Mouse (Mus musculus) myocyte (in vitro differentiated cells): Measurements from ENCODE around the gene Tmem233. TPM values are rescaled to one million over a fixed set of nuclear protein-coding genes. Genes with fewer than 3 reads are reported as not detected.
A peak's percentile ranks its signal among the peaks of the same experiment; 100 is the strongest.

ENCODE experiments used
- H3K27me3 ChIP-seq: one replicate; pipeline ENCODE4 v1.6.1; 2011; ENCODE audit not compliant: control insufficient read depth, insufficient read depth, insufficient read length
- H3K36me3 ChIP-seq: one replicate; pipeline ENCODE4 v1.6.1; 2011; ENCODE audit not compliant: control insufficient read depth, insufficient read depth
- H3K4me2 ChIP-seq: one replicate; pipeline ENCODE4 v1.6.1; 2011; ENCODE audit warnings: low read depth, control low read depth
- H3K4me3 ChIP-seq: one replicate; pipeline ENCODE4 v1.5.1; 2011; ENCODE audit warnings: mild to moderate bottlenecking, control low read depth, moderate library complexity
- H3K79me2 ChIP-seq: one replicate; pipeline ENCODE4 v1.6.1; 2011; ENCODE audit not compliant: control insufficient read depth, insufficient read depth
- H3ac ChIP-seq: one replicate; pipeline ENCODE4 v1.6.1; 2011; ENCODE audit not compliant: control insufficient read depth, insufficient read length
- CEBPB ChIP-seq: IDR thresholded peaks from 2 replicates; pipeline ENCODE4 v1.6.1; 2011; ENCODE audit warnings: mild to moderate bottlenecking, moderate library complexity; ENCODE audit not compliant: poor library complexity, insufficient read depth, severe bottlenecking
- E2F4 ChIP-seq: IDR thresholded peaks from one replicate; pipeline ENCODE4 v1.6.1; 2011; ENCODE audit warnings: mild to moderate bottlenecking, control low read depth, moderate library complexity; ENCODE audit not compliant: insufficient read depth
- MAX ChIP-seq: IDR thresholded peaks from one replicate; pipeline ENCODE4 v1.6.1; 2011; ENCODE audit warnings: low read depth, mild to moderate bottlenecking, control low read depth
- MYOD1 ChIP-seq, 3 experiments: IDR thresholded peaks; one replicate each; pipeline ENCODE4 v1.6.1; 2011; ENCODE audit warnings: control low read depth in 2 of 3, low read depth in 2 of 3, mild to moderate bottlenecking in 2 of 3, moderate library complexity in 1 of 3; ENCODE audit not compliant: insufficient read length in 2 of 3, control insufficient read depth in 1 of 3
- MYOG ChIP-seq, 3 experiments: IDR thresholded peaks; one replicate each; pipeline ENCODE4 v1.6.1; 2011; ENCODE audit warnings: control low read depth in 2 of 3, low read depth in 2 of 3, mild to moderate bottlenecking in 2 of 3; ENCODE audit not compliant: insufficient read length in 2 of 3, control insufficient read depth in 1 of 3, insufficient read depth in 1 of 3
- POLR2A ChIP-seq: IDR thresholded peaks from one replicate; pipeline ENCODE4 v1.6.1; 2011; ENCODE audit warnings: low read depth, mild to moderate bottlenecking, control low read depth, moderate library complexity; ENCODE audit not compliant: insufficient read length
- POLR2AphosphoS2 ChIP-seq: IDR thresholded peaks from one replicate; pipeline ENCODE4 v1.6.1; 2011; ENCODE audit warnings: low read depth, control low read depth; ENCODE audit not compliant: insufficient read length
- REST ChIP-seq: IDR thresholded peaks from one replicate; pipeline ENCODE4 v1.6.1; 2011; ENCODE audit warnings: mild to moderate bottlenecking, control low read depth, moderate library complexity; ENCODE audit not compliant: insufficient read depth, insufficient read length
- SRF ChIP-seq: IDR thresholded peaks from one replicate; pipeline ENCODE4 v1.6.1; 2011; ENCODE audit warnings: low read depth; ENCODE audit not compliant: control insufficient read depth, insufficient read length
- TCF12 ChIP-seq: IDR thresholded peaks from one replicate; pipeline ENCODE4 v1.6.1; 2011; ENCODE audit warnings: mild to moderate bottlenecking, control low read depth; ENCODE audit not compliant: poor library complexity, insufficient read depth, severe bottlenecking
- TCF3 ChIP-seq: IDR thresholded peaks from one replicate; pipeline ENCODE4 v1.6.1; 2011; ENCODE audit warnings: low read depth, control low read depth; ENCODE audit not compliant: insufficient read length
- USF1 ChIP-seq: IDR thresholded peaks from one replicate; pipeline ENCODE4 v1.6.1; 2011; ENCODE audit warnings: low read depth, mild to moderate bottlenecking, control low read depth, moderate library complexity
- polyA plus RNA-seq: library from polyadenylated mRNA; unstranded; fragments of >200 nt; fragmentation: generic; extraction: Trizol; gene quantifications from one replicate; pipeline ENCODE4 v1.2.1, GENCODE M21; 2012; ENCODE audit warnings: missing spikeins

The Tmem233 gene
- polyA plus RNA-seq, 1 experiment: 0.04 TPM

GRCm38 (mm10) chr5:116013821-116014220, 69.2 kb downstream of the Tmem233 start:
- Histone ChIP-seq H3K4me3 (no peak overlapping the region), H3ac (no peak overlapping the region), H3K79me2 (no peaks in the 10 kb centered on the region), H3K36me3 (peaks cover 13% of the 10 kb centered on the region), H3K4me2 (no peak overlapping the region), H3K27me3 (no peaks in the 10 kb centered on the region)
- TF ChIP-seq TCF12: no peak
- TF ChIP-seq MYOG (IDR thresholded peaks at IDR 0.05; ENCODE audit: control insufficient read depth in 1 of 3, insufficient read depth in 1 of 3, insufficient read length in 2 of 3, low read depth in 2 of 3): no peak
- TF ChIP-seq POLR2AphosphoS2: no peak
- TF ChIP-seq MAX: no peak
- no peak for TF ChIP-seq TCF3
- no peak for TF ChIP-seq CEBPB
- no peak for TF ChIP-seq MYOD1 (IDR thresholded peaks at IDR 0.05; ENCODE audit: control insufficient read depth in 1 of 3, insufficient read length in 2 of 3, low read depth in 2 of 3)
- no peak for TF ChIP-seq SRF
- TF ChIP-seq USF1: no peak
- no peak for TF ChIP-seq E2F4
- TF ChIP-seq REST: no peak
- TF ChIP-seq POLR2A: no peak

- TF ChIP-seq CEBPB: no peak
- TF ChIP-seq REST: no peak
- TF ChIP-seq TCF3: no peak
- Histone ChIP-seq H3K27me3 (no peaks in the 10 kb centered on the region), H3K4me3 (no peak overlapping the region), H3K79me2 (no peaks in the 10 kb centered on the region), H3ac (no peak overlapping the region), H3K4me2 (no peak overlapping the region), H3K36me3 (peaks cover 13% of the 10 kb centered on the region)
These were observed 70.5 kb downstream of the Tmem233 start for GRCm38 (mm10) chr5:116012503-116012902.

- Histone ChIP-seq H3K4me3 (no peak overlapping the region), H3K36me3 (peaks cover 8% of the 10 kb centered on the region), H3K79me2 (no peaks in the 10 kb centered on the region), H3K4me2 (no peak overlapping the region), H3K27me3 (no peaks in the 10 kb centered on the region), H3ac (no peak overlapping the region)
- no peak for TF ChIP-seq CEBPB
- no peak for TF ChIP-seq POLR2AphosphoS2
- TF ChIP-seq MAX: no peak
- TF ChIP-seq USF1: no peak
- TF ChIP-seq TCF12: no peak
- no peak for TF ChIP-seq E2F4
- no peak for TF ChIP-seq MYOD1 (IDR thresholded peaks at IDR 0.05; ENCODE audit: control insufficient read depth in 1 of 3, insufficient read length in 2 of 3, low read depth in 2 of 3)
- TF ChIP-seq POLR2A: no peak
These were observed 71.3 kb downstream of the Tmem233 start for GRCm38 (mm10) chr5:116011700-116012099.

GRCm38 (mm10) chr5:116009884-116010627, 73.0 kb downstream of the Tmem233 start:
- Histone ChIP-seq H3K36me3 (peaks cover 5% of the 10 kb centered on the region), H3ac (no peak overlapping the region), H3K4me3 (no peak overlapping the region), H3K4me2 (no peak overlapping the region), H3K27me3 (no peaks in the 10 kb centered on the region), H3K79me2 (no peaks in the 10 kb centered on the region)
- TF ChIP-seq MYOG (IDR thresholded peaks at IDR 0.05; ENCODE audit: control insufficient read depth in 1 of 3, insufficient read depth in 1 of 3, insufficient read length in 2 of 3, low read depth in 2 of 3) (no peak), POLR2AphosphoS2 (peak; percentile 56), SRF (no peak), TCF3 (no peak), E2F4 (no peak)

GRCm38 (mm10) chr5:116009091-116009851, 73.8 kb downstream of the Tmem233 start:
- TF ChIP-seq MYOD1 (IDR thresholded peaks at IDR 0.05; ENCODE audit: control insufficient read depth in 1 of 3, insufficient read length in 2 of 3, low read depth in 2 of 3) (no peak), POLR2AphosphoS2 (no peak), CEBPB (0 out of 2 replicates have a peak, but pooled peaks have one; percentile 35), SRF (no peak)
- H3ac ChIP-seq: no peak overlapping the region
- H3K4me2 ChIP-seq: no peak overlapping the region
- H3K27me3 ChIP-seq: no peaks in the 10 kb centered on the region
- H3K4me3 ChIP-seq: no peak overlapping the region
- H3K79me2 ChIP-seq: no peaks in the 10 kb centered on the region
- H3K36me3 ChIP-seq: no peaks in the 10 kb centered on the region
